Mouse (Mus musculus): ENCODE measurements at regions not wholly inside any gene's neighbourhood (a gene's known extent, or its start where the extent isn't known, plus 50 kb on each side); places are given as distances from the start of the nearest gene placed in this dataset.
"Not testable (repeated sequence)": the region's sequence is repeated elsewhere in the genome, so short reads cannot be mapped to it uniquely, and the experiment has no call there.

DNA sequence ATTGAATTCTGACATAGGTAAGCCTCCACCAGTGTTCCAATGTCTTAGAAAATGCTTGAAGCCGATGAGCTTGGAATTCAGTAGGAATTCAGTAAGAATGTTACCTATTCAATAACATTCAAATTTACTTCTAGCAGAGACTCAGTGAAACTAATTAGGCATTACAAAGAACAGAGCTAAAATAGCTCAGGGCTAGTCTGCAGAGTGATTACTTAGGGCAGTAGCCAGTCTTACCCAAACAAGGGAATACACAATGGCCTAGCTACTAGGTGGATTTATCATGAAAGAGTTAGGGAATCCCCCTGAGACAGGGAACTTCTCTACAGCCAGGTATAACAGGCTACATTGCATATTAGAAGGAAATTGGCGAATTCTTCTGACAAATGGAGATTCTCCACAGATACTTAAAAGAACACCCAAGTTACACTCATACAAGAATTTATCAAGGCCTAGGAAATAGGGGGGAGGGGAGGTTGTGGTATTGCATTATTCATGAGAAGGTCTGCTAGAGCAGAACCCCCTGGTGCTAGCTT, 799.6 kb downstream of the 1700064H15Rik start:
- TF ChIP-seq CTCF, EP300 (IDR thresholded peaks at IDR 0.05; ENCODE audit: low read depth): not testable (repeated sequence)

Data from liver, postnatal 0 days (tissue).